ENCODE assay signal across 12 mouse cellular contexts in the genomic region with DNA sequence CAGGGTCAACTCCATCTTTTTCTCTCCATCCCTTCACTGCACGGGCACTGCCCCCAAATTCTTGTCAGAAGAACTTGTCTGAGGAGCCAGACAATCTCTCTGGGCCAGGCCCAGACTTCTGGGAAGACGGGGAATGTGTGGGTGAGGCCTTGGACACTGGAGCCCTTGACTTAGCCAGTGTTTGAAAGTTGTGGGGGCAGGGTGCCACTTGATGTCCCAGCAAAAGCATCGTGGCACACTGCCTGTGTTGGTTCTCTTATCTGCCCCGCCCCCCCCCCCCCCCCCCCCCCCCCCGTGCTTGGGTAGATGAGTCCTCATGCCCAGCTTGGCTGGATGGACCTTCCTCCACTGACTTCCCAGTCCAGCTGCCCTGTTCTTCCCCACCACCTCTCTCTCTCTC. TPM values are rescaled to one million over a fixed set of nuclear protein-coding genes. Genes with fewer than 3 reads are reported as not detected.
A peak's percentile ranks its signal among the peaks of the same experiment; 100 is the strongest.
DNase-seq lines count a peak whose midpoint lies in the region; ATAC-seq and TF ChIP-seq lines count a peak whose summit lies in the region.
"Had no signal": no experiment of that assay in that cellular context is flagged by ENCODE, and none has a peak within 500 bp of the region (broad histone marks: within the 10 kb centered on the region; RNA-seq: fewer than 3 reads in every experiment).

No protein-coding gene starts in this region.

- no peaks in the 10 kb centered on the region for H3K36me3 ChIP-seq in heart, postnatal 0 days (replicated peaks; ENCODE audit: control insufficient read depth, insufficient read depth, low read length)
- no peaks in the 10 kb centered on the region for H3K36me3 ChIP-seq in hindbrain, embryonic 11.5 days (ENCODE audit: control insufficient read depth, insufficient read depth, low read length)
- H3K36me3 ChIP-seq in forebrain, embryonic 11.5 days (ENCODE audit: control insufficient read depth, insufficient read depth, low read length), result no peaks in the 10 kb centered on the region
- H3K36me3 ChIP-seq: intestine, embryonic 15.5 days; liver, embryonic 15.5 days had no signal

- peaks cover 33% of the 10 kb centered on the region for H3K4me1 ChIP-seq in heart, postnatal 0 days (ENCODE audit: control insufficient read depth, insufficient read depth)
- H3K4me1 ChIP-seq in hindbrain, embryonic 11.5 days (replicated peaks; ENCODE audit: control insufficient read depth, insufficient read depth, low read length), result no peaks in the 10 kb centered on the region
- no peaks in the 10 kb centered on the region for H3K4me1 ChIP-seq in forebrain, embryonic 11.5 days (replicated peaks; ENCODE audit: control insufficient read depth, insufficient read depth, low read length)

- H3K9me3 ChIP-seq in heart, postnatal 0 days (replicated peaks; ENCODE audit: control insufficient read depth, low read length), result no peaks in the 10 kb centered on the region
- no peaks in the 10 kb centered on the region for H3K9me3 ChIP-seq in hindbrain, embryonic 11.5 days (ENCODE audit: control insufficient read depth, low read length)
- H3K9me3 ChIP-seq in forebrain, embryonic 11.5 days (ENCODE audit: control insufficient read depth, low read length), result no peaks in the 10 kb centered on the region
- H3K9me3 ChIP-seq: intestine, embryonic 15.5 days; liver, embryonic 15.5 days had no signal

- TF ChIP-seq CTCF in gastrocnemius, adult 2 months (IDR thresholded peaks at IDR 0.05), result no peak
- no peak for TF ChIP-seq CTCF in heart, postnatal 0 days (IDR thresholded peaks at IDR 0.05; ENCODE audit: low read depth)

- H3K27ac ChIP-seq in gastrocnemius, adult 2 months, result peak overlapping the region; percentile 78
- H3K27ac ChIP-seq in heart, postnatal 0 days (ENCODE audit: low read depth), result peak overlapping the region; percentile 68
- H3K27ac ChIP-seq in hindbrain, embryonic 11.5 days (ENCODE audit: low read depth, low read length), result no peak overlapping the region
- H3K27ac ChIP-seq in forebrain, embryonic 11.5 days (ENCODE audit: low read depth, low read length), result no peak overlapping the region
- H3K27ac ChIP-seq: intestine, embryonic 15.5 days; liver, embryonic 15.5 days had no signal

- no peak overlapping the region for H3K4me3 ChIP-seq in gastrocnemius, adult 2 months
- no peak overlapping the region for H3K4me3 ChIP-seq in heart, postnatal 0 days (ENCODE audit: low read depth, low read length)
- no peak overlapping the region for H3K4me3 ChIP-seq in hindbrain, embryonic 11.5 days (ENCODE audit: low read depth, low read length)
- H3K4me3 ChIP-seq in forebrain, embryonic 11.5 days (ENCODE audit: low read depth, low read length), result no peak overlapping the region
- H3K4me3 ChIP-seq: intestine, embryonic 15.5 days; liver, embryonic 15.5 days had no signal

- no peaks in the 10 kb centered on the region for H3K27me3 ChIP-seq in heart, postnatal 0 days (ENCODE audit: control insufficient read depth, insufficient read depth, low read length)
- H3K27me3 ChIP-seq in hindbrain, embryonic 11.5 days (ENCODE audit: control insufficient read depth, insufficient read depth, low read length), result no peaks in the 10 kb centered on the region
- no peaks in the 10 kb centered on the region for H3K27me3 ChIP-seq in forebrain, embryonic 11.5 days (ENCODE audit: control insufficient read depth, insufficient read depth, low read length)
- H3K27me3 ChIP-seq: intestine, embryonic 15.5 days; liver, embryonic 15.5 days had no signal

- WGBS in heart, postnatal 0 days, result 16% methylated on average over 3 of the region's 5 CpGs
- 90% methylated on average over 3 of the region's 5 CpGs for WGBS in hindbrain, embryonic 11.5 days
- WGBS in forebrain, embryonic 11.5 days, result 68% methylated on average over 3 of the region's 5 CpGs

- peak; percentile 64 for DNase-seq in ovary, postnatal 36 days (ENCODE audit: low spot score)
- no peak for DNase-seq in ovary, postnatal 10 days (ENCODE audit: low spot score)
- DNase-seq in gastrocnemius, adult 2 months, result peak; percentile 77
- peak; percentile 83 for DNase-seq in heart, postnatal 0 days (ENCODE audit: low spot score)
- DNase-seq in lung, postnatal 25 days (ENCODE audit: low spot score), result peak; percentile 77
- no peak for DNase-seq in hindbrain, embryonic 11.5 days (ENCODE audit: low spot score)
- DNase-seq in cerebellum, adult 18-20 months, result no peak
- no peak for DNase-seq in forebrain, embryonic 11.5 days (ENCODE audit: low spot score)
- DNase-seq: cerebellum, adult 9-10 months had no signal

- intact Hi-C loops in gastrocnemius, adult 2 months (cut with DNase I), result no loop called here

- ATAC-seq in heart, postnatal 0 days (ENCODE audit: insufficient read depth, low read depth), result peak; percentile 82
- ATAC-seq in hindbrain, embryonic 11.5 days (ENCODE audit: low FRiP score), result no peak
- no peak for ATAC-seq in forebrain, embryonic 11.5 days (replicated peaks; ENCODE audit: low FRiP score)
- ATAC-seq: intestine, embryonic 15.5 days had no signal

- H3K4me2 ChIP-seq in heart, postnatal 0 days (ENCODE audit: low read depth, low read length), result no peak overlapping the region
- H3K4me2 ChIP-seq in hindbrain, embryonic 11.5 days (replicated peaks; ENCODE audit: low read depth, low read length), result no peak overlapping the region
- no peak overlapping the region for H3K4me2 ChIP-seq in forebrain, embryonic 11.5 days (ENCODE audit: low read depth, low read length, severe bottlenecking)
- H3K4me2 ChIP-seq: intestine, embryonic 15.5 days; liver, embryonic 15.5 days had no signal

- no peak overlapping the region for H3K9ac ChIP-seq in heart, postnatal 0 days (replicated peaks; ENCODE audit: low read depth, low read length)
- no peak overlapping the region for H3K9ac ChIP-seq in hindbrain, embryonic 11.5 days (ENCODE audit: low read depth, low read length)
- no peak overlapping the region for H3K9ac ChIP-seq in forebrain, embryonic 11.5 days (ENCODE audit: low read length)
- H3K9ac ChIP-seq: intestine, embryonic 15.5 days; liver, embryonic 15.5 days had no signal

- TF ChIP-seq EP300 in heart, postnatal 0 days (IDR thresholded peaks at IDR 0.05; ENCODE audit: low read depth), result no peak

RNA-seq across cellular contexts. Expression of a gene that starts 8.5 kb away (rescaled TPM):
- total RNA-seq in gastrocnemius, adult 2 months (2021), result 100 to 1,000 TPM; 168 to 178 TPM
- total RNA-seq in heart, postnatal 0 days (2014; rRNA removed; ENCODE audit: low replicate concordance), result 44.0 and 84.8 TPM in 2 replicates
- polyA plus RNA-seq in heart, postnatal 0 days (2015; fragmentation: Nextera tagmentation; extraction: Ambion mirVana), result 45.0 and 46.5 TPM in 2 replicates
- 60.4 and 66.4 TPM in 2 replicates for polyA plus RNA-seq in hindbrain, embryonic 11.5 days (2014; fragmentation: Nextera tagmentation; extraction: Ambion mirVana)
- polyA plus RNA-seq in forebrain, embryonic 11.5 days (2014; fragmentation: Nextera tagmentation; extraction: Ambion mirVana), result 71.0 and 76.3 TPM in 2 replicates

RNA-seq across cellular contexts. Expression of a gene that starts 16.9 kb away (rescaled TPM):
- not detected for total RNA-seq in gastrocnemius, adult 2 months (2021)
- 0.46 and 0.57 TPM in 2 replicates for total RNA-seq in heart, postnatal 0 days (2014; rRNA removed; ENCODE audit: low replicate concordance)
- 0.15 TPM in 1 of 2 replicates, not detected in the other for polyA plus RNA-seq in heart, postnatal 0 days (2015; fragmentation: Nextera tagmentation; extraction: Ambion mirVana)
- polyA plus RNA-seq in hindbrain, embryonic 11.5 days (2014; fragmentation: Nextera tagmentation; extraction: Ambion mirVana), result 3.4 and 5.0 TPM in 2 replicates
- 1.4 and 2.6 TPM in 2 replicates for polyA plus RNA-seq in forebrain, embryonic 11.5 days (2014; fragmentation: Nextera tagmentation; extraction: Ambion mirVana)
- total RNA-seq: gastrocnemius, postnatal 36 days had no signal

RNA-seq across cellular contexts. Expression of a gene that starts 37.8 kb away (rescaled TPM):
- 1 to 10 TPM; 8.6 to 9.1 TPM for total RNA-seq in gastrocnemius, adult 2 months (2021)
- 67.4 and 103 TPM in 2 replicates for total RNA-seq in heart, postnatal 0 days (2014; rRNA removed; ENCODE audit: low replicate concordance)
- 65.8 and 67.5 TPM in 2 replicates for polyA plus RNA-seq in heart, postnatal 0 days (2015; fragmentation: Nextera tagmentation; extraction: Ambion mirVana)
- polyA plus RNA-seq in hindbrain, embryonic 11.5 days (2014; fragmentation: Nextera tagmentation; extraction: Ambion mirVana), result 80.3 and 83.2 TPM in 2 replicates
- 58.6 and 60.8 TPM in 2 replicates for polyA plus RNA-seq in forebrain, embryonic 11.5 days (2014; fragmentation: Nextera tagmentation; extraction: Ambion mirVana)

RNA-seq across cellular contexts. Expression of a gene that starts 38.6 kb away (rescaled TPM):
- 10 to 100 TPM; 21.2 to 25.2 TPM for total RNA-seq in gastrocnemius, adult 2 months (2021)
- 34.7 and 37.3 TPM in 2 replicates for total RNA-seq in heart, postnatal 0 days (2014; rRNA removed; ENCODE audit: low replicate concordance)
- 53.6 and 58.4 TPM in 2 replicates for polyA plus RNA-seq in heart, postnatal 0 days (2015; fragmentation: Nextera tagmentation; extraction: Ambion mirVana)
- polyA plus RNA-seq in hindbrain, embryonic 11.5 days (2014; fragmentation: Nextera tagmentation; extraction: Ambion mirVana), result 232 and 254 TPM in 2 replicates
- 295 and 297 TPM in 2 replicates for polyA plus RNA-seq in forebrain, embryonic 11.5 days (2014; fragmentation: Nextera tagmentation; extraction: Ambion mirVana)

RNA-seq across cellular contexts. Expression of a gene that starts 41.3 kb away (rescaled TPM):
- 10 to 100 TPM; 11.0 to 12.6 TPM for total RNA-seq in gastrocnemius, adult 2 months (2021)
- 7.0 and 16.3 TPM in 2 replicates for total RNA-seq in heart, postnatal 0 days (2014; rRNA removed; ENCODE audit: low replicate concordance)
- 5.9 and 9.1 TPM in 2 replicates for polyA plus RNA-seq in heart, postnatal 0 days (2015; fragmentation: Nextera tagmentation; extraction: Ambion mirVana)
- polyA plus RNA-seq in hindbrain, embryonic 11.5 days (2014; fragmentation: Nextera tagmentation; extraction: Ambion mirVana), result 13.5 and 15.9 TPM in 2 replicates
- polyA plus RNA-seq in forebrain, embryonic 11.5 days (2014; fragmentation: Nextera tagmentation; extraction: Ambion mirVana), result 16.3 and 22.3 TPM in 2 replicates

Comparison
In these comparisons a context has a peak if more than half of its experiments do, and no peak if none do; other contexts are left out.
1. DNase-seq: peak in ovary, postnatal 36 days (single experiment), gastrocnemius, adult 2 months (single experiment), heart, postnatal 0 days (single experiment) and lung, postnatal 25 days (single experiment); none in ovary, postnatal 10 days (single experiment), hindbrain, embryonic 11.5 days (single experiment), cerebellum, adult 18-20 months (0 of 2) and forebrain, embryonic 11.5 days (single experiment).
2. H3K27ac ChIP-seq: peak in gastrocnemius, adult 2 months (single experiment) and heart, postnatal 0 days (single experiment); none in hindbrain, embryonic 11.5 days (single experiment) and forebrain, embryonic 11.5 days (single experiment).